Mouse (Mus musculus) gastrocnemius, adult 2 months (tissue): ENCODE results near the gene Pwp1. TPM values are rescaled to one million over a fixed set of nuclear protein-coding genes. Genes with fewer than 3 reads are reported as not detected.
"Not testable (repeated sequence)": the region's sequence is repeated elsewhere in the genome, so short reads cannot be mapped to it uniquely, and the experiment has no call there.

Experiments used
- DNase-seq: peaks from one replicate; pipeline ENCODE4 v3.0.0; 2022
- H3K27ac ChIP-seq: fragments of 200-600 bp; 2 replicates; pipeline ENCODE4 v1.8.1; 2022; ENCODE audit warnings: mild to moderate bottlenecking
- H3K4me3 ChIP-seq: fragments of 200-600 bp; 2 replicates; pipeline ENCODE4 v1.8.1; 2022; ENCODE audit warnings: mild to moderate bottlenecking, moderate library complexity
- CTCF ChIP-seq: fragments of 200-600 bp; IDR thresholded peaks from 2 replicates; pipeline ENCODE4 v1.8.1; 2022; ENCODE audit warnings: antibody characterized with exemption, mild to moderate bottlenecking, moderate library complexity
- intact Hi-C: fragments of 180-260 bp; cut with DNase I; formaldehyde crosslinking; loops from one replicate; pipeline ENCODE4 v1.15.1; 2025
- long read RNA-seq, 2 experiments: library from polyadenylated mRNA; stranded (forward); transcript quantifications; one replicate each; pipeline ENCODE4 v2.0.0; 2021
- total RNA-seq, 2 experiments: library from RNA; stranded (reverse); gene quantifications; 2 replicates each; pipeline ENCODE4 v1.2.3; 2021

Pwp1 gene
- 10 to 100 TPM; 18.1 to 19.2 TPM for total RNA-seq
- long read RNA-seq, experiment 1, transcript Pwp1-201 (15 exons, 2,572 nt), result major isoform, 18 of 22 reads
- long read RNA-seq, experiment 1, partial matches to known transcripts, result 3 of 22 reads
- long read RNA-seq, experiment 1, other reads (novel, unspliced or antisense), result 1 of 22 reads
- long read RNA-seq, experiment 2, transcript Pwp1-201 (15 exons, 2,572 nt), result major isoform, 23 of 26 reads
- long read RNA-seq, experiment 2, partial matches to known transcripts, result 1 of 26 reads
- long read RNA-seq, experiment 2, other reads (novel, unspliced or antisense), result 2 of 26 reads

DNA sequence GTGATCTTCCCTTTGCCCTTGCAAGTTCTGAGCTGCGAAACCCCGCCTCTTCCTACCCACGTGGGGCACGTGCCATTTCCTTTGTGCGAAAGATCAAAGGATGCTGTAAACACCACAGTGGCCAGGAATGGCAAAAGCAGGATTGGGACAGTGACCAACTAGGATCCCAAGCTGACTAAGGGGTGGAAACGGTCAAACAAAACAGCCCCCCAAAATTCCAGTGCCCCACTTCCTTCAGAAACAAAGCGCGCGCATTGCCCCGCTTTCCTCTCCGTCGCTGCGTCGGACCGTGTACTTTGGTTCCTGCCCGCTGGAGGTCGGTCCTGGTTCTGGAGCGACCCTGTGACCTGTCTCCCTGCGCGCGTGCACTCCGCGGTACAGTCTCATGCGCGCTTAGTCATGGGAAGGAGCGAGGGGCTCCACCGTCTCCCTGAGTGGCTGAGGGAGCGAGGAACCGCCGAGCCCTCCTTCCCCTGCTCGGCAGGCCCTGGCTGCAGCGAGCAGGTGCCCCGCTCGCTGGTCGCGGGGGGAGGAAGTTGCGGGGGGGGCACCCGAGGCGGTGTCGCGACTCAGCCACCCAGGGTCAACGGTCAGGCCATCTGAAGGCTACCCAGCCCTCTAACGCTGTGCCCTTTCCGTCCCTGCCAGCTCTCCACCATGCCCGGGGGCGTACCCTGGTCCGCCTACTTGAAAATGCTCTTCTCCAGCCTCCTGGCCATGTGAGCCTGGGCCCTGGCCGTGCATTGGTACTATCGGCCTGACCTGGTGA lies at the start of gene Pwp1:
TSS of gene Pwp1 (plus strand) at position 410 of the 769 bp plus-strand sequence.
- DNase-seq, result peak; percentile 39
- intact Hi-C loops, result not testable (repeated sequence)
- Histone ChIP-seq H3K4me3 (peak within 1 kb of the TSS; percentile 69), H3K27ac (peak within 1 kb of the TSS; percentile 63)

DNA sequence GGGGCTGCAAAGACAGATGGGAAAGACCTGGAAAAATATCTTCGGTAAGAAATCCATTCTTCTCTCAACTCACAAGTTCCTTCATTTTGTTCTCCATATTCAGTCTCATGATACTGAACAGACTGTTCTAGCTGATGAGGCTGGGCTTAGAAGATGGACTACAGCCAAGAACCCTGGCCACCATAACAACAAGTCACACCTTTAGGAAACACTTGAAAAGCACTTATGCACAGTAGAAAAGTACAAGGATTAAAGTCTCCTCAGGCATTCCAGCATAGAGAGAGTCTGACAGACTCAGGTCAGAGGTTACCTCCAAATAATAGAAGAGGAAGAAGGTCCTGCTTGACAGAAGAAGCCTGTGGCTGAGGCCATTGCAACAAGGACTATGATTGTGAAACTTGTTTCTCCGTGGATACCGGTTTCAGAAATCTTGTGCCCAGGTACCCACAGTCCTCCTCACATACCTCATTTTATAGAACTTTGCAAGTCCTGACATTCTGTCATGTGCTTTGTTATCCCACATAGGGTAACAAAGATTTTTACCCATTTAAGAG lies 7.1 kb upstream of the Pwp1 start:
- H3K4me3 ChIP-seq, DNase-seq, H3K27ac ChIP-seq, intact Hi-C loops: not testable (repeated sequence)

DNA sequence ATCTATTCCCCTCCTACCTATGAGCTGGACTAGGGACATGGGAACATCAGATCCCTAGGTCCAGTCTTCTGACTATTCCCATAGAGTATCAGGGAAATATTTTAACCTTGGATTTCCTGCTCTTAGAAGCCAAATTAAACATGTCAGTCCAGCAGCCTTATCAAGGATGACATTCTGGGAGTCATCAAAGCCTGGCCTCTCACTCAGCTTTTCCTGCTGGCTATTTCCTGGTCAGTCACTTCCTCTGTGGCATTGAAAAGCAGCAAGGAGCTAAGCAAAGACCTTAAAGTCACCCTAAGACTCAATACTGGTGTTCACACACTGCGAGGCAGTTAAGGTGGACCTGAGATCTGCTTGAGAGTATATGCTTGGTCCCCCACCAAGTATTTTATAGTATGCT lies 5.5 kb upstream of the Pwp1 start:
- H3K4me3 ChIP-seq, intact Hi-C loops, H3K27ac ChIP-seq, DNase-seq: not testable (repeated sequence)

DNA sequence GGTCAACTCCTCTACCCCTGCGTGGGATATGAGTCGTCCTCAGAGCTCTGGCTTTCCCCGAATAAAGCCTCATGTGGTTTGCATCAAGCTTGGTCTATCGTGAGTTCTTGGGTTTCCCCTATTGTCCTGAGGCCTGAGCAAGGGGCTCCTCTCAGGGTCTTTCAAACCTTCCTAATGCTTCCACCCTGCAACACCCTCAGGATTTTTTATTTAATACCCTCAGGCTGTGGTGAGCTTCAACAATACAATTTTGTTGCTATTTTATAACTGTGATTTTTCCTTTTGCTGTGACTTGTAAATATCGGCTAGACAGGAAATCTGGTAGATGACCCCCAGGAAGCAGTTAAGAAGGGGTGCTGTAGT lies 591 bp upstream of the Pwp1 start:
- intact Hi-C loops, H3K27ac ChIP-seq, DNase-seq: not testable (repeated sequence)
- peak overlapping the region; percentile 69 for H3K4me3 ChIP-seq

DNA sequence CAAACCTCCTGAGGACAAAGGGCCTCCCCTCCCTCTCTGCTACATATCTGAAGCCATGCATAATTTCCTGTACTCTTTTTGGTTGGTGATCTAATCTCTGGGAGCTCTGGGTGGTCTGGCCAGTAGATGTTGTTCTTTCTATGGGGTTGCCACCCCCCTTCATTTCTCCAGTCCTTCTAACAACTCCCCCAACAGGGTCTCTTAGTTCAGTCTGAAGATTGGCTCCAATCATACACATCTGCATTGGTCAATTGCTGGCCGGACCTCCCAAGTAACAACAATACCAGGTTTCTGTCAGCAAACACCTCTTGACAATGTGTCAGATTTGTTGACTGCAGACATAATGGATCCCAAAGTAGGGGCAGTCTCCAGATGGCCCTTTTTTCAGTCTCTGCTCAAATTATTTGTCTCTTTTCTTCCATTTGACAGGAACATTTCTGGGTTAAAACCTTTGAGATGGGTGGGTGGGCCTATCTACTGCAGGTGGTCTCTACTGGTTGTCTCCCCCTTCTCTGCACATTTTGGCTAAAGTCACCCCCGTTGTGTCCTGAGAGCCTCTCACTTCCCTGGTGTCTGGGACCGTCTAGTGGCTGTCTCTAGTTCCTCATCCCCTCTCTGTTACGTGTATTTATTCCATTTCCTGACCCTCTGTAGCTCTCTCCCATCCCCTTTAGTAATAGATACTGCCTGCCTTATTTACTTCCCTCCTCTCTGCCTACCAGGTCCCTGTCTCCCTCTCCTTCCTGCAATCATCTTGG lies 17.0 kb downstream of the Pwp1 start:
- intact Hi-C loops, result no loop called here
- H3K4me3 ChIP-seq, result no peak overlapping the region
- no peak for TF ChIP-seq CTCF
- no peak for DNase-seq
- no peak overlapping the region for H3K27ac ChIP-seq

DNA sequence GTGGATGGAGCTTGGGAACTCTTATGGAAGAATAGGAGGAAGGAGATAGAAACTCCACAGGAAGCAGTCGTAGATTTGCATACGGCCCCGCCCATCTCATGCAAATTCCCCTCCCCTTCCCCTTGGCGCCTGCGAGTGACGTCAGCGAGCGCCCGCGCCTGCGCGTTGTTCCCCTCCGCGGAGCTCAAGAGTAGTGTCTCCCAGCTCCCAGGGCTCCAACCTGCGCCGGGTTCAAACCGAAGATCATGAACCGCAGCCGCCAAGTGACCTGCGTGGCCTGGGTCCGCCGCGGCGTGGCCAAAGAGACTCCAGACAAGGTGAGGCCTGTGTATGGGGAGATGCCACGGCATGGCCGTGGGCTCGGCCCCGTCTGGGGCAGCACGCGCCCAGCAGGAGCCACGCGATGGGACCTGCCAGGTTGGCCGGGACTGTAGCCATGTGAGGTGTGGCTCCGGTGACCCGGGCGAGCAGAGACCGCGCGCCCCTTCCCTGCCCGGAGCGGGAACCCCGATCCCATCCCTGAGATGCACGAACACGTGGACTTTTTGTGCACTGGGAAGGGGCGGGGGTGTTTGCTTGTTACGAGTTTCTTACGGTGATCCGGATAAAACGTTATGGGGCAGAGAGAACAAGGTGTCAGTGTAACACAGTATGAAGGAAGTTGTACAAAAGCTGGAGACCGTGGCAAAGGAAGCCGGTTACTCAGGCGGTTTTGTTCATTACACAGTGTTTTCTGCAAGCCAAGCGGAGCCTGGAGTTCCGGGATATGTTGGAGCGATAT lies 42.6 kb downstream of the Pwp1 start:
- Histone ChIP-seq H3K4me3 (peak overlapping the region; percentile 99), H3K27ac (peak overlapping the region; percentile 90)
- DNase-seq, result peak; percentile 94
- TF ChIP-seq CTCF, result no peak
- intact Hi-C loops, result no loop called here

DNA sequence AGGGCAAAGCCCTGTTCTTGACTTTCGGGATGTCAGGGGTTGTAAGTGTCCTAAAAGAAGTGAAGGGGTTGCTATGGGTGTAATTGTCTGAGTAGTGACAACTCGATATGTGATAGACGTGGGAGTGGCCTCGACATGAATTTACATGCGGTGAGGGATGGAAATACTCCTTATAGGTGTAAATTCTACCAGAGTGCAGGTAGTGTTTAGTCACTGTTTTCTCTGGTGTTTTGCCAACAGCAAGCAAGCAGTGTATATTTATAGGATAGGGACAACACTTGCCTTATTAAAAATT lies 43.1 kb downstream of the Pwp1 start:
- DNase-seq, result no peak
- peak overlapping the region; percentile 90 for H3K27ac ChIP-seq
- no peak for TF ChIP-seq CTCF
- intact Hi-C loops, result no loop called here
- peak overlapping the region; percentile 99 for H3K4me3 ChIP-seq

DNA sequence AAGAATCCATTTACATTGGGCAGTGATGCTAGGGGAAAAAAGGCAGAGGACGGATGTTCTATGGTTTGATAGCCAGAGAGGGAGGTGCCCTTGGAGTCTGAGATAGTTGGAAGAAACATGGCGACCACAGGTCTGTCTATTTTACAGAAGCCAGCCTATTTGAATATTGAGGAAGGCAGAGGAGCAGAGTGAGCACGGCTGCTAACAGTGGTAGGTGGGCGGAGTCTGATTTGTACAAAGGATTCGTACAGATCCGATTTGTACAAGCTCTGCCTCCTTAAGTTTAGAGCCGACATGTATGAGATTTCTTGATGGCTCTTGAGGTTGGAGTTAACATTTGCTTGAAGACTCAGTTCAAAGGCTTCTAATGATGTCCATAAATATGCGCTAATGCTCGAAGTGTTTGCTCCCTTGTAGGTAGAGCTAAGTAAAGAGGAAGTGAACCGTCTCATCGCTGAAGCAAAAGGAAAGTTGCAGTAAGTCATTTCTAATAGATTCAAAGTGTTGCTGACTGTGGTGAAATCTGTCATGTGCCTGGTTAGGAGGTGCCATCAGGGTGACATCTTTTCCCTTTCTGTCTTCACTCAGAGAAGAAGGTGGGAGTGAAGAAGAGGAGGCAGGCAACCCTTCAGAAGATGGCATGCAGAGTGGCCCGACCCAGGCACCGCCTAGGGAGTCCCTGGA lies 44.7 kb downstream of the Pwp1 start:
- no peak for DNase-seq
- no peak overlapping the region for H3K27ac ChIP-seq
- intact Hi-C loops, result no loop called here
- no peak overlapping the region for H3K4me3 ChIP-seq
- no peak for TF ChIP-seq CTCF

DNA sequence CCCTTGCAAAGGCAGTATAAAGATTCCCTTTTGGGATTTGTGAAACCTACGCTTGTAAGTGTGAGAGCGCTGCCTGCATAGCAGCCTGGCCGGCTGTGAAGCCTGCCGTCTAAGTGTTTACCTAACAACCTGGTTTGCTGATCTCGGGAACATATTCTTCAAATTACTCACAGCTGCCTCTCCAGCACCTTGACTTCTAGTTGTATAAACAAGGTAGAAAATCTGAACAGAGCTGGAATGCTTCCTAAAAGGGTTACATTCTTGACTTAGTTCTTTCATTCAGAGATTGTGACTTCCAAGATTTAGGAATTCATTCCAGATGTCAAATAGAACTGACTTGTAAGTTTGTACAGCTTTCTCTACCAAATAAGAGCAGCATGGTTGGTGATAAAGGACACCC lies 46.5 kb downstream of the Pwp1 start:
- Histone ChIP-seq H3K4me3 (no peak overlapping the region), H3K27ac (no peak overlapping the region)
- DNase-seq, result no peak
- intact Hi-C loops, result loop anchor here (5.0 kb wide), 1 partner anchor 36 kb away; no protein-coding TSS in a partner anchor
- no peak for TF ChIP-seq CTCF

DNA sequence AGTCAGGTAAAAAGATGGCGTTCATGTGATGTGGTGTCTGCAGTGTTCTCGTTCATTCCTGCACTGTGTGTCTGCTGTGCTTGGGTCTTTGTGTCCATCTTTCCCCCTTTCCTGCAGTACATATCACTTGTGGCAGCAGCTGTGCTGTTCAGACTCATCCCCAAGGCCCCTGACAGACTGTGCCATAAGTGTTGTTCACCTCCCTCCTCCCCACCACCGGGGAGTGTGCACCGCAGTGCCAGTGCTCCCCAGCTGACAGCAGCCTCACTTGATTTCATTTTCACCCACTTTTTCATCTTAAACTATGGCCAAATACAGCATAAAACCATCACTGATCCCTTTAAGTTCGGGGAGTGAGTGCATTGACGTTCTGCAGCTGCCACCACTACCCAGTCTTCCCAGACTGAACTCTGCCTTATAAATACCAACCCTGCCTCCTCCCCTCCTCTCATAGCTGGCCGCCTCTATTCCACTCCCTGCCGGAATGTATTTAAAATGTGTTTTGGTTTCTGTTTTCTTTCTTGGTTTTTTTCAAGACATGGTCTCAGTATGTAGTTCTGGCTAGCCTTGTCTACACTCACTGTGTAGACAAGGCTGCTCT lies 50.7 kb downstream of the Pwp1 start:
- no peak for TF ChIP-seq CTCF
- Histone ChIP-seq H3K27ac (no peak overlapping the region), H3K4me3 (no peak overlapping the region)
- intact Hi-C loops, result loop anchor here (5.0 kb wide), 1 partner anchor 32 kb away; no protein-coding TSS in a partner anchor
- no peak for DNase-seq
